Mouse (Mus musculus) small intestine, adult 2 months (tissue): Measurements from ENCODE around the gene Casp6.

ENCODE experiments used
- CTCF ChIP-seq: fragments of 200-500 bp; IDR thresholded peaks from 2 replicates; pipeline ENCODE4 v1.5.1; 2012; ENCODE audit warnings: low read depth, mild to moderate bottlenecking, control low read depth, inconsistent platforms, low read length, moderate library complexity, mixed read lengths; ENCODE audit not compliant: insufficient replicate concordance, insufficient read length; ENCODE audit errors: extremely low read depth
- POLR2A ChIP-seq: fragments of 200-500 bp; IDR thresholded peaks from 2 replicates; pipeline ENCODE4 v1.6.1; 2012; ENCODE audit warnings: low read depth, mild to moderate bottlenecking, control low read depth, inconsistent platforms, low read length, moderate library complexity

GRCm38 (mm10) chr3:129948359-129948758 is 47.1 kb downstream of the Casp6 start:
- no peak for TF ChIP-seq CTCF
- TF ChIP-seq POLR2A, result no peak
